Mouse (Mus musculus) CH12.LX (cell line): Measurements from ENCODE around the gene Olfr1359. TPM values are rescaled to one million over a fixed set of nuclear protein-coding genes. Genes with fewer than 3 reads are reported as not detected.
"Not testable (repeated sequence)": the region's sequence is repeated elsewhere in the genome, so short reads cannot be mapped to it uniquely, and the experiment has no call there.

Experiments
- DNase-seq: peaks from one replicate; pipeline ENCODE4 v3.0.0-alpha.2; 2013; ENCODE audit errors: extremely low read depth
- H3K27ac ChIP-seq: 2 replicates; pipeline ENCODE4 v1.5.1; 2012; ENCODE audit warnings: low read depth, mild to moderate bottlenecking, control low read depth, moderate library complexity; ENCODE audit not compliant: insufficient read depth
- H3K27me3 ChIP-seq: replicated peaks from 2 replicates; pipeline ENCODE3; 2012; ENCODE audit warnings: inconsistent platforms
- H3K36me3 ChIP-seq, 2 experiments: replicated peaks in 1 of 2; 2 replicates each; pipeline versions ENCODE3 to v1.6.1; 2012; ENCODE audit warnings: inconsistent platforms in 1 of 2, low read length in 1 of 2, mild to moderate bottlenecking in 1 of 2, mixed read lengths in 1 of 2, moderate library complexity in 1 of 2; ENCODE audit not compliant: control insufficient read depth in 1 of 2, insufficient read depth in 1 of 2
- H3K4me1 ChIP-seq, 2 experiments: 2 replicates each; pipeline ENCODE4 v1.6.1; 2012; ENCODE audit warnings: inconsistent platforms in 1 of 2, moderate library complexity in 1 of 2; ENCODE audit not compliant: insufficient read depth in 2 of 2, control insufficient read depth in 1 of 2
- H3K4me2 ChIP-seq: 2 replicates; pipeline ENCODE4 v1.6.1; 2012; ENCODE audit warnings: low read depth, mild to moderate bottlenecking, control low read depth; ENCODE audit not compliant: poor library complexity, insufficient read depth, severe bottlenecking
- H3K4me3 ChIP-seq, 3 experiments: fragments of 150-350 bp in 1 of 3; sonication (generic) in 1 of 3; replicated peaks in 1 of 3; 2 replicates each; pipeline versions ENCODE3 to v1.5.1; 2011 to 2012; ENCODE audit warnings: low read depth in 2 of 3, low read length in 2 of 3, mild to moderate bottlenecking in 2 of 3, moderate library complexity in 2 of 3, control low read depth in 1 of 3, improper control_type of control experiment in 1 of 3, inconsistent platforms in 1 of 3, mixed read lengths in 1 of 3; ENCODE audit not compliant: poor library complexity in 1 of 3
- H3K79me2 ChIP-seq: replicated peaks from 2 replicates; pipeline ENCODE4 v1.6.1; 2012; ENCODE audit warnings: mild to moderate bottlenecking, moderate library complexity; ENCODE audit not compliant: control insufficient read depth, poor library complexity, insufficient read depth, severe bottlenecking; ENCODE audit errors: extremely low read depth
- H3K9ac ChIP-seq: 2 replicates; pipeline ENCODE4 v1.6.1; 2012; ENCODE audit warnings: low read depth, mild to moderate bottlenecking, control low read depth, moderate library complexity; ENCODE audit not compliant: insufficient read depth
- H3K9me3 ChIP-seq: replicated peaks from 2 replicates; pipeline ENCODE3; 2012; ENCODE audit warnings: low read length, inconsistent platforms, mixed read lengths
- BHLHE40 ChIP-seq: IDR thresholded peaks from 2 replicates; pipeline ENCODE4 v1.6.1; 2011; ENCODE audit warnings: mild to moderate bottlenecking, low read depth, low read length, improper control_type of control experiment
- CHD2 ChIP-seq: IDR thresholded peaks from 2 replicates; pipeline ENCODE4 v1.6.1; 2011; ENCODE audit warnings: low read length, improper control_type of control experiment
- E2F4 ChIP-seq: IDR thresholded peaks from 2 replicates; pipeline ENCODE4 v1.6.1; 2011; ENCODE audit warnings: low read depth, low read length, improper control_type of control experiment; ENCODE audit not compliant: insufficient replicate concordance
- ETS1 ChIP-seq: conservative IDR thresholded peaks from 2 replicates; pipeline ENCODE4 v1.6.1; 2012; ENCODE audit warnings: low read depth, mild to moderate bottlenecking, inconsistent platforms, low read length, improper control_type of control experiment, moderate library complexity
- HCFC1 ChIP-seq: IDR thresholded peaks from 2 replicates; pipeline ENCODE4 v1.6.1; 2012; ENCODE audit warnings: low read depth, mild to moderate bottlenecking, inconsistent platforms, low read length, improper control_type of control experiment
- IRF4 ChIP-seq: IDR thresholded peaks from 2 replicates; pipeline ENCODE4 v1.6.1; 2014; ENCODE audit warnings: low read depth, mild to moderate bottlenecking, inconsistent platforms, low read length, improper control_type of control experiment
- KAT2A ChIP-seq: IDR thresholded peaks from 2 replicates; pipeline ENCODE4 v1.6.1; 2012; ENCODE audit warnings: low read length, improper control_type of control experiment, inconsistent platforms; ENCODE audit not compliant: insufficient replicate concordance
- MAFK ChIP-seq: IDR thresholded peaks from 2 replicates; pipeline ENCODE4 v1.6.1; 2011; ENCODE audit warnings: low read length, improper control_type of control experiment; ENCODE audit not compliant: insufficient replicate concordance
- MAX ChIP-seq: IDR thresholded peaks from 2 replicates; pipeline ENCODE4 v1.6.1; 2011; ENCODE audit warnings: low read length, improper control_type of control experiment
- MEF2A ChIP-seq: IDR thresholded peaks from 2 replicates; pipeline ENCODE4 v1.6.1; 2014; ENCODE audit warnings: low read depth, mild to moderate bottlenecking, inconsistent platforms, low read length, improper control_type of control experiment, borderline replicate concordance
- MXI1 ChIP-seq: IDR thresholded peaks from 2 replicates; pipeline ENCODE4 v1.6.1; 2011; ENCODE audit warnings: mild to moderate bottlenecking, low read depth, low read length, improper control_type of control experiment
- MYC ChIP-seq: IDR thresholded peaks from 2 replicates; pipeline ENCODE4 v1.6.1; 2011; ENCODE audit warnings: low read depth, mild to moderate bottlenecking, improper control_type of control experiment, low read length
- NELFE ChIP-seq: IDR thresholded peaks from 2 replicates; pipeline ENCODE4 v1.6.1; 2011; ENCODE audit warnings: low read depth, low read length, improper control_type of control experiment
- NRF1 ChIP-seq: IDR thresholded peaks from 2 replicates; pipeline ENCODE4 v1.6.1; 2014; ENCODE audit warnings: low read depth, mild to moderate bottlenecking, inconsistent platforms, low read length, improper control_type of control experiment, moderate library complexity
- POLR2A ChIP-seq: IDR thresholded peaks from 2 replicates; pipeline ENCODE4 v1.6.1; 2011; ENCODE audit warnings: low read depth, mild to moderate bottlenecking, improper control_type of control experiment, low read length
- POLR2AphosphoS2 ChIP-seq: IDR thresholded peaks from 2 replicates; pipeline ENCODE4 v1.6.1; 2011; ENCODE audit warnings: low read depth, low read length, improper control_type of control experiment
- RCOR1 ChIP-seq: conservative IDR thresholded peaks from 2 replicates; pipeline ENCODE4 v1.6.1; 2012; ENCODE audit warnings: low read depth, mild to moderate bottlenecking, inconsistent platforms, low read length, improper control_type of control experiment
- SIN3A ChIP-seq: IDR thresholded peaks from 2 replicates; pipeline ENCODE4 v1.6.1; 2012; ENCODE audit warnings: low read length, improper control_type of control experiment, inconsistent platforms
- TBP ChIP-seq: conservative IDR thresholded peaks from 2 replicates; pipeline ENCODE4 v1.6.1; 2011; ENCODE audit warnings: low read depth, low read length, improper control_type of control experiment
- TCF12 ChIP-seq: IDR thresholded peaks from 2 replicates; pipeline ENCODE4 v1.6.1; 2014; ENCODE audit warnings: low read depth, mild to moderate bottlenecking, inconsistent platforms, low read length, improper control_type of control experiment
- UBTF ChIP-seq: IDR thresholded peaks from 2 replicates; pipeline ENCODE4 v1.6.1; 2012; ENCODE audit warnings: low read depth, mild to moderate bottlenecking, inconsistent platforms, low read length, improper control_type of control experiment, moderate library complexity
- ZMIZ1 ChIP-seq: IDR thresholded peaks from 2 replicates; pipeline ENCODE4 v1.6.1; 2012; ENCODE audit warnings: low read depth, mild to moderate bottlenecking, inconsistent platforms, low read length, improper control_type of control experiment
- dilution Hi-C: fragments of 300-500 bp; cut with MboI; formaldehyde crosslinking; loops from 2 replicates; pipeline ENCODE4 v1.14.3; 2020; ENCODE audit warnings: low sequenced_read_pairs; ENCODE audit not compliant: extremely low pct_unique_long_range_greater_than_20kb, extremely low pct_ligation_motif_present
- in situ Hi-C: fragments of 300-500 bp; cut with MboI; formaldehyde crosslinking; loops from 3 replicates; pipeline ENCODE4 v1.14.3; 2019; ENCODE audit warnings: low sequenced_read_pairs, low pct_ligation_motif_present, low pct_unique_long_range_greater_than_20kb, mixed read lengths
- polyA plus RNA-seq: library from polyadenylated mRNA; unstranded; fragments of >175 nt; gene quantifications from 2 replicates; pipeline ENCODE4 v1.2.1, GENCODE M21; 2012; ENCODE audit warnings: low read depth; ENCODE audit not compliant: insufficient read length
- total RNA-seq, 2 experiments: library from RNA; depleted of rRNA; stranded (reverse); fragments of 300-350 nt in 1 of 2; fragments of >200 nt in 1 of 2; gene quantifications; 2 replicates each; pipeline ENCODE4 v1.2.3; 2012 to 2014

The Olfr1359 gene
- total and polyA plus RNA-seq, 3 experiments = not detected

DNA sequence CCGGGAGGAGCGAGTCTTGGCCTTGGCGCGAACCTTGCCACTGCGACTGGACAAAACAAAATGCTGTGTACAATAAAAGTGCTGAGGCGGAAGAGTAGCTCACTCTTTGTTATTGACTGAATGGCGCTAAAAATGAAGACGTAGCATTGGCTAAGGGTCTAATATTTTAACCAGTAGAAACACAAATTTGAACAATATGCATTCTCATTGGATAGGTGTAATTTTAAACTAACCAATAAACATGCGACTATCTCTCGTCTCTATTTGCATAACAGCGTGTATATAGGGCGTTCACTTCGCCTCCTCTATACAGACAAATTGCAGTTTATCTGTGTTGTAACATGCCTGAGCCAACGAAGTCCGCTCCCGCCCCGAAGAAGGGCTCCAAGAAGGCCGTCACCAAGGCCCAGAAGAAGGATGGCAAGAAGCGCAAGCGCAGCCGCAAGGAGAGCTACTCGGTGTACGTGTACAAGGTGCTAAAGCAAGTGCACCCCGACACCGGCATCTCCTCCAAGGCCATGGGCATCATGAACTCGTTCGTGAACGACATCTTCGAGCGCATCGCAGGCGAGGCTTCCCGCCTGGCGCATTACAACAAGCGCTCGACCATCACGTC, 24.0 kb downstream of the Olfr1359 start, which contains the start of gene Hist1h2bm:
TSS of gene Hist1h2bm (plus strand) at position 288 of the 616 bp plus-strand sequence.
- H3K36me3 ChIP-seq, H3K27me3 ChIP-seq, H3K79me2 ChIP-seq, H3K9me3 ChIP-seq, dilution Hi-C loops: not testable (repeated sequence)
- in situ Hi-C loops = loop anchor here (25.0 kb wide), 2 partner anchors 215 to 335 kb away; partner anchors contain the start of gene Zfp184
- peak within 1 kb of the TSS; percentile 28 to 63 (median 41) for H3K4me3 ChIP-seq
- DNase-seq = peak; percentile 92
- peak within 1 kb of the TSS; percentile 80 for H3K9ac ChIP-seq
- peaks cover 2 to 28% of the 10 kb centered on the region in 2 experiments; a peak in 2 of 4 replicates for H3K4me1 ChIP-seq
- peak within 1 kb of the TSS; percentile 91 for H3K4me2 ChIP-seq
- TF ChIP-seq NRF1 = peak; percentile 78
- peak; percentile 98 for TF ChIP-seq E2F4
- peak; percentile 88 for TF ChIP-seq SIN3A
- TF ChIP-seq POLR2AphosphoS2 = peak; percentile 99; the same call in 1 of the 2 replicates
- TF ChIP-seq MYC = peak; percentile 71; the same call in 1 of the 2 replicates
- TF ChIP-seq POLR2A = peak; percentile 92
- peak; percentile 66 for TF ChIP-seq HCFC1
- TF ChIP-seq NELFE = peak; percentile 99
- peak; percentile 96 for TF ChIP-seq CHD2
- peak; percentile 63; the same call in 1 of the 2 replicates for TF ChIP-seq MXI1
- peak; percentile 99 for TF ChIP-seq ZMIZ1
- peak; percentile 99 for TF ChIP-seq TBP
- peak; percentile 85 for TF ChIP-seq MAX
- TF ChIP-seq MAFK = peak; percentile 69; the same call in 1 of the 2 replicates
- TF ChIP-seq KAT2A = 0 out of 2 replicates have a peak, but pooled peaks have one; percentile 51
- peak; percentile 58; the same call in 1 of the 2 replicates for TF ChIP-seq IRF4
- TF ChIP-seq RCOR1 = peak; percentile 89
- 0 out of 2 replicates have a peak, but pooled peaks have one; percentile 30 for TF ChIP-seq ETS1
- peak; percentile 64; the same call in 1 of the 2 replicates for TF ChIP-seq MEF2A
- peak; percentile 82 for TF ChIP-seq TCF12
- TF ChIP-seq BHLHE40 = 0 out of 2 replicates have a peak, but pooled peaks have one; percentile 25
- peak; percentile 95 for TF ChIP-seq UBTF
- peak within 1 kb of the TSS; percentile 95 for H3K27ac ChIP-seq
